Mouse (Mus musculus) urinary bladder, postnatal 25 days (tissue): ENCODE measurements around the gene Gsn.

Source experiments
- DNase-seq: peaks from one replicate; pipeline ENCODE4 v3.0.0; 2022; ENCODE audit warnings: low spot score

Gsn gene

GRCm38 (mm10) chr2:35325930-35326329 is 69.8 kb downstream of the Gsn start:
- DNase-seq: no peak

- DNase-seq: no peak
Measured at GRCm38 (mm10) chr2:35326931-35327330, 70.8 kb downstream of the Gsn start.

GRCm38 (mm10) chr2:35327583-35327982 is 71.4 kb downstream of the Gsn start:
- no peak for DNase-seq

GRCm38 (mm10) chr2:35328064-35328792 is 72.0 kb downstream of the Gsn start:
- DNase-seq: no peak

GRCm38 (mm10) chr2:35329061-35329460 is 72.9 kb downstream of the Gsn start:
- no peak for DNase-seq

GRCm38 (mm10) chr2:35331205-35331604 is 75.0 kb downstream of the Gsn start:
- DNase-seq: no peak

GRCm38 (mm10) chr2:35333670-35334069 is 77.5 kb downstream of the Gsn start:
- DNase-seq: no peak

GRCm38 (mm10) chr2:35335620-35336019 is 79.4 kb downstream of the Gsn start:
- no peak for DNase-seq

- DNase-seq: peak; percentile 100
Measured at GRCm38 (mm10) chr2:35336388-35337280, 80.5 kb downstream of the Gsn start, which contains the start of gene Stom. Gene Stom (minus strand): TSS chr2:35336976.

- no peak for DNase-seq
Measured at GRCm38 (mm10) chr2:35337419-35337818, 81.2 kb downstream of the Gsn start.

GRCm38 (mm10) chr2:35338036-35338435 is 81.9 kb downstream of the Gsn start:
- no peak for DNase-seq

- DNase-seq: no peak
Measured at GRCm38 (mm10) chr2:35338707-35339106, 82.5 kb downstream of the Gsn start.

GRCm38 (mm10) chr2:35342605-35343004 is 86.4 kb downstream of the Gsn start:
- no peak for DNase-seq

- no peak for DNase-seq
Measured at GRCm38 (mm10) chr2:35345984-35346383, 89.8 kb downstream of the Gsn start.

- DNase-seq: no peak
Measured at GRCm38 (mm10) chr2:35349184-35349583, 93.0 kb downstream of the Gsn start.
